Mouse (Mus musculus) urinary bladder, postnatal 4 days (tissue): ENCODE results near the gene Alkbh3.

ENCODE experiments used
- DNase-seq, 2 experiments: peaks; one replicate each; pipeline ENCODE4 v3.0.0; 2021 to 2022; ENCODE audit warnings: low spot score in 2 of 2

The Alkbh3 gene

GRCm38 (mm10) chr2:93954781-93955578 lies 55.6 kb downstream of the Alkbh3 start:
- DNase-seq: no peak

GRCm38 (mm10) chr2:93953726-93954125 lies 56.9 kb downstream of the Alkbh3 start:
- no peak for DNase-seq

GRCm38 (mm10) chr2:93946976-93947375 lies 63.6 kb downstream of the Alkbh3 start:
- DNase-seq: no peak

- no peak for DNase-seq
Observed at GRCm38 (mm10) chr2:93944855-93945254, 65.8 kb downstream of the Alkbh3 start.

- DNase-seq: no peak
Observed at GRCm38 (mm10) chr2:93944099-93944498, 66.5 kb downstream of the Alkbh3 start.

- DNase-seq: no peak
Observed at GRCm38 (mm10) chr2:93941670-93942069, 68.9 kb downstream of the Alkbh3 start.

GRCm38 (mm10) chr2:93938534-93938933 lies 72.1 kb downstream of the Alkbh3 start:
- DNase-seq: no peak
